Mouse (Mus musculus) intestine, postnatal 0 days (tissue): ENCODE results near the gene Azin2. TPM values are rescaled to one million over a fixed set of nuclear protein-coding genes. Genes with fewer than 3 reads are reported as not detected.

Source experiments
- ATAC-seq: fragments of 200-750 bp; cut with Nextera tagmentation; 2 replicates; pipeline ENCODE4 v1.8.0; 2017; ENCODE audit warnings: mild to moderate bottlenecking, moderate TSS enrichment, moderate library complexity
- H3K27ac ChIP-seq: fragments of 300-500 bp; sonication (generic); 2 replicates; pipeline ENCODE4 v1.5.1; 2014; ENCODE audit warnings: mild to moderate bottlenecking, low read depth, low read length, moderate library complexity
- H3K27me3 ChIP-seq: fragments of 300-500 bp; sonication (generic); replicated peaks from 2 replicates; pipeline ENCODE4 v1.6.1; 2014; ENCODE audit warnings: low read length, mixed read lengths; ENCODE audit not compliant: control insufficient read depth, insufficient read depth
- H3K36me3 ChIP-seq: fragments of 300-500 bp; sonication (generic); 2 replicates; pipeline ENCODE4 v1.6.1; 2014; ENCODE audit warnings: mild to moderate bottlenecking, moderate library complexity; ENCODE audit not compliant: control insufficient read depth, insufficient read depth
- H3K4me1 ChIP-seq: fragments of 300-500 bp; sonication (generic); replicated peaks from 2 replicates; pipeline ENCODE4 v1.6.1; 2014; ENCODE audit warnings: antibody characterized with exemption, low read length, mixed read lengths; ENCODE audit not compliant: control insufficient read depth, insufficient read depth
- H3K4me2 ChIP-seq: fragments of 300-500 bp; sonication (generic); replicated peaks from 2 replicates; pipeline ENCODE4 v1.6.1; 2014; ENCODE audit warnings: low read depth, mild to moderate bottlenecking, moderate library complexity
- H3K4me3 ChIP-seq: fragments of 300-500 bp; sonication (generic); 2 replicates; pipeline ENCODE4 v1.5.1; 2014; ENCODE audit warnings: low read depth, low read length
- H3K9ac ChIP-seq: fragments of 300-500 bp; sonication (generic); 2 replicates; pipeline ENCODE4 v1.6.1; 2014; ENCODE audit warnings: mild to moderate bottlenecking, low read depth, low read length
- H3K9me3 ChIP-seq: fragments of 300-500 bp; sonication (generic); 2 replicates; pipeline ENCODE4 v1.6.1; 2016; ENCODE audit warnings: mixed run types; ENCODE audit not compliant: control insufficient read depth
- CTCF ChIP-seq: sonication (generic); IDR thresholded peaks from 2 replicates; pipeline ENCODE4 v1.5.1; 2016; ENCODE audit warnings: low read depth, mild to moderate bottlenecking, control low read depth, antibody characterized with exemption, moderate library complexity
- WGBS: fragments of 180-500 bp; shearing (Covaris S2); extraction: QIAGEN DNeasy Blood & Tissue Kit; methylation state at CpG from one replicate; pipeline ENCODE4 v1.1.7; 2014; 5-methylcytosine and 5-hydroxymethylcytosine counted together
- polyA plus RNA-seq: library from polyadenylated mRNA; unstranded; fragments of >200 nt; fragmentation: Nextera tagmentation; extraction: Ambion mirVana; gene quantifications from 2 replicates; pipeline ENCODE4 v1.2.1, GENCODE M21; 2015

Gene Azin2
- polyA plus RNA-seq, 1 experiment from 2014 or later: 13.1 TPM

- no peaks in the 10 kb centered on the region for H3K9me3 ChIP-seq
- H3K4me1 ChIP-seq: no peaks in the 10 kb centered on the region
- no peak for ATAC-seq
- H3K36me3 ChIP-seq: no peaks in the 10 kb centered on the region
- peak; percentile 52 for TF ChIP-seq CTCF
- H3K4me2 ChIP-seq: no peak overlapping the region
- no peak overlapping the region for H3K9ac ChIP-seq
- 61% methylated on average over 3 of the region's 3 CpGs for WGBS
- H3K27me3 ChIP-seq: no peaks in the 10 kb centered on the region
- H3K27ac ChIP-seq: no peak overlapping the region
- no peak overlapping the region for H3K4me3 ChIP-seq
Measured at GRCm38 (mm10) chr4:128942346-128942745, 19.9 kb downstream of the Azin2 start.

DNA sequence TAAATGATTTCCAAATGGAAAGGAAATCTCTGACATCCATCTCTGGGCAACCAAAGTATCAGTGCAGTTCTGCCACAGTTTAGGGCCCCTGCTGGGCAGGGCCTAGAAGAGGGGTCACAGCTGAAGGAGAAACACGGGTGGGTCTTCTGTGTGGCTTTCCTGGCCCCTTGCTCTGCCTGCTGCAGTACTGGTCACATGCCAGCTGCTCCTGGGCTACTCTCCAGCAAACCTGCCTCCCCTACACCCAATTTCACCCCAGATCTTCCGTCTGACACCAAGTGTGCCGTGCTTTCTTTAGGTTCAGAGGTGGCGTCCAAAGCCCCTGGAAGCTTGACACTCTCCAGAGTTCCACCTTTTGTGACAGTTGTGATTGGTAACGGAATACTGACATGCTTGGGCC lies 26.6 kb downstream of the Azin2 start:
- H3K4me2 ChIP-seq: no peak overlapping the region
- H3K4me3 ChIP-seq: no peak overlapping the region
- no peak overlapping the region for H3K9ac ChIP-seq
- H3K36me3 ChIP-seq: no peaks in the 10 kb centered on the region
- H3K27ac ChIP-seq: no peak overlapping the region
- H3K9me3 ChIP-seq: no peaks in the 10 kb centered on the region
- no peak for TF ChIP-seq CTCF
- H3K4me1 ChIP-seq: no peaks in the 10 kb centered on the region
- ATAC-seq: no peak
- no peaks in the 10 kb centered on the region for H3K27me3 ChIP-seq
- WGBS: 69% methylated on average over 5 of the region's 5 CpGs

GRCm38 (mm10) chr4:128932783-128933182 lies 29.5 kb downstream of the Azin2 start:
- 52% methylated on average over 7 of the region's 7 CpGs for WGBS
- Histone ChIP-seq H3K9ac (no peak overlapping the region), H3K27me3 (no peaks in the 10 kb centered on the region), H3K9me3 (no peaks in the 10 kb centered on the region), H3K27ac (no peak overlapping the region), H3K4me2 (no peak overlapping the region), H3K4me1 (no peaks in the 10 kb centered on the region), H3K36me3 (no peaks in the 10 kb centered on the region), H3K4me3 (no peak overlapping the region)
- no peak for ATAC-seq
- no peak for TF ChIP-seq CTCF

- ATAC-seq: peak; percentile 78
- Histone ChIP-seq H3K27ac (no peak overlapping the region), H3K9me3 (no peaks in the 10 kb centered on the region), H3K9ac (0 out of 2 replicates have a peak overlapping the region, but pooled peaks have one; percentile 4), H3K4me2 (peak overlapping the region; percentile 64), H3K27me3 (peaks cover 7% of the 10 kb centered on the region), H3K4me3 (peak overlapping the region; percentile 16; the same call in 1 of the 2 replicates), H3K4me1 (no peaks in the 10 kb centered on the region), H3K36me3 (no peaks in the 10 kb centered on the region)
- 14% methylated on average over 36 of the region's 36 CpGs for WGBS
- TF ChIP-seq CTCF: peak; percentile 97
Measured at GRCm38 (mm10) chr4:128924841-128925606, 37.2 kb downstream of the Azin2 start.

- H3K27ac ChIP-seq: no peak overlapping the region
- no peaks in the 10 kb centered on the region for H3K4me1 ChIP-seq
- no peak overlapping the region for H3K4me3 ChIP-seq
- H3K9me3 ChIP-seq: no peaks in the 10 kb centered on the region
- no peak overlapping the region for H3K4me2 ChIP-seq
- H3K9ac ChIP-seq: no peak overlapping the region
- H3K27me3 ChIP-seq: peaks cover 7% of the 10 kb centered on the region
- H3K36me3 ChIP-seq: no peaks in the 10 kb centered on the region
- 86% methylated on average over 3 of the region's 3 CpGs for WGBS
- ATAC-seq: no peak
- TF ChIP-seq CTCF: no peak
Measured at GRCm38 (mm10) chr4:128923603-128924002, 38.6 kb downstream of the Azin2 start.

- ATAC-seq: no peak; the same call in 1 of the 2 replicates
- H3K4me2 ChIP-seq: no peak overlapping the region
- no peaks in the 10 kb centered on the region for H3K4me1 ChIP-seq
- WGBS: 27% methylated on average over 10 of the region's 10 CpGs
- H3K4me3 ChIP-seq: no peak overlapping the region
- peaks cover 3% of the 10 kb centered on the region; the same call in 1 of the 2 replicates for H3K27me3 ChIP-seq
- no peak overlapping the region for H3K9ac ChIP-seq
- TF ChIP-seq CTCF: no peak
- no peaks in the 10 kb centered on the region for H3K36me3 ChIP-seq
- no peak overlapping the region for H3K27ac ChIP-seq
- no peaks in the 10 kb centered on the region for H3K9me3 ChIP-seq
Measured at GRCm38 (mm10) chr4:128919106-128919505, 43.1 kb downstream of the Azin2 start.
